Mouse (Mus musculus) frontal cortex, adult 2 months (tissue): Measurements from ENCODE around the gene Prkar1a. TPM values are rescaled to one million over a fixed set of nuclear protein-coding genes. Genes with fewer than 3 reads are reported as not detected.

Experiments used
- DNase-seq, 2 experiments: peaks; one replicate each; pipeline ENCODE4 v3.0.0; 2022; ENCODE audit warnings: low spot score in 1 of 2; ENCODE audit errors: extremely low spot score in 1 of 2
- polyA plus RNA-seq: library from polyadenylated mRNA; depleted of rRNA; stranded (reverse); fragments of >200 nt; gene quantifications from 2 replicates; pipeline ENCODE4 v1.2.3, GENCODE M21; 2012; rRNA removed

Prkar1a gene
- polyA plus RNA-seq: 434 and 454 TPM in 2 replicates

DNA sequence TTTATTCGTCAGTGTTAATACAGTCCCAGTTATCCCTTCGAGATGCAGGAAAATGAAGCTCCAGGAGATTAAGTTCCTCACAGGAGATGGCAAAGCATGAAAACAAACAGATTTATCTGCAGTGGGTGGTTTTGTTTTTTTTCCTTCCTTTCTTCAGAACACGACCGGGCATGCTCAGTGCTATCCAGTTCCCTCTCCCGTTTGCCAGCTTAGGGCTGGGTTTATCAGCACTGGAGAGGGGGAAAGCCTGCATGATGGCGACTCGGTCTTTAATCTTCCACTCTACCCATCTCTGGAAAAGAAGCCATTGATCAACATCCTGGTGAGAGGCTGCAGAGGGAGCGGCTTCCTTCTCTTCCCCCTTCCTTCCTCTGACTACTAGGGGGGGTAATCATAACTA, at the start of gene Prkar1a:
TSS of gene Prkar1a (plus strand) at position 200 of the 400 bp plus-strand sequence.
- no peak for DNase-seq

DNA sequence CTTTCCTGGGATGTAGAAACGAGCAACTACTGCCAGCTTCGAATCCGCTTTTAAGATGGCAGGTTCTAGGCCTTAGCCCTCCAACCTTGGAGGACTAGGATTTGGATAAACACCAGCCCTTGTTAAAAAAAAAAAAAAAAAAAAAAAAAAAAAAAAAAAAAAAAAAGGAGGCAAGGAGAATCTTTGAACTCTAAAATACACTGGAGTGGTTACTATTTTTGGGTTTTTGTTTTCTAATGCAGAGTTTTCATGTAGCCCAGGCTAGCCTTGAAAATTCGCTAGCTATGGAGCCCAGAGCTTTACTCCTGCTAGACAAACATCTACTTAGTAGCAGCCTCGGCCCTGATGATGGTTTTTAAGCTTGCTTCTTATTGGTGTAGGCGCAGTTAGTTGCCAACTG, 41.6 kb upstream of the Prkar1a start:
- no peak for DNase-seq

DNA sequence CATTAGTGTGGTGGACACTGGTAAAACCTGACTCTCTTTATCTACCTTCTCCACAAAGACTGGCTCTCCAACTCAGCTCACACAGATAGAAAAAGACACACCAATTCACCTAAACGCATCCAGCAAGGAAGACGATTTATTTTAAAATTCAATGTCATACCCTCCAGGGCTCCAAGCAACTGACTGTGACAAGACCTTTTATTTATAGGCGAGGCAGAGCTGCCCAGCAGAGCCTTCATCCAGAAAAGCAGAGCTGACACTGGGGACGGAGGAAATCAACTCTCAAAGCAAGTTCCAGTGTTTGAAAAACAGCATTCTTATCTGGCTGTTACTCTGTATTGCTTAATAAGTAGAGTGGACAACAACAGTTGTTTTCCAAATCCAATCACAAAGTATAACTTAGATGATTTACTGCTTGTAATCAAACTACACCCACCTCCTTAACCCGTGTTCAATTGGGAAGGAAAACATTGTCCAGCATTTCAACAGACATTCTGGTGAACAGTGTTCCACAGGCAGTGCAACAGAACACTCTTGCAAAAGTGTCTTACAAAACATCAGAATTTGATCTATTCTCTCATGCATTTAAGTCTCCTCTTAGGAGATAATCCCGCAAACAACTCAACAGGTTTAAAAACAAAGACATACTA, 40.1 kb upstream of the Prkar1a start:
- no peak for DNase-seq

DNA sequence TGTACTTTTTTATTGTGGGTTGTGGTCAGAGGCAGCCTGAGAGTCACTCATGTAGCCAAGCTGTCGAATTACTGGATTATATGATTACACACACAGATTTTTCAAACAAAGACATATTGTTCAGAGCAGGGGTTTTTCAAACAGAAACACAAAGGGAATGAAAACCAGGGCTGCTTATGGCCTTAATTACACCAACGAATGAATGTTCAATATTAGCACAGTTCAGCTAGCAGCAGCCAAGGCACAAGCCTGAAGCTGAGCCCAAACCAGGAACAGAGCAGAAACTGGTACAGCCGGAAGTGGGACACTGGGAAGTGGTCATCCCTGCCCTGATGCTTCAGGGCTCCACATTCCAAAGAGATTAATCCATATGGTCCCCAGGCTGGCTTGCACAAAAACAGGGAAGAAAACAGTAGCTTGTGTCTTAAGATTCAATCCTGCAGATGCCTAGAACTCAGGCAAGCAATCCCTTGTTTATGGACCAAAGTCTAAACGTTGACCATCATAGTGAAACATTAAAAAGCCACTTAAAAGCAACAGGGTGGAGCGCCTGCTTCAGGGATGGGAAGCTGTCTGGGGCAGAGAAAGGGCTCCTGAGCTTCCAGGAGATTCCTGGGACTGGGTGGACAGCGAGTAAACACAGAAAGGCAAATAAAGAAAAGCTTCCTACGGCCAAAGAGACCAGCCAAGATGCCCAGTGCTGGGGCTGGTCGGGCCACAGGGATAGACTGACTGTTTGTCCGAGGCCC, 39.0 kb upstream of the Prkar1a start:
- no peak for DNase-seq

DNA sequence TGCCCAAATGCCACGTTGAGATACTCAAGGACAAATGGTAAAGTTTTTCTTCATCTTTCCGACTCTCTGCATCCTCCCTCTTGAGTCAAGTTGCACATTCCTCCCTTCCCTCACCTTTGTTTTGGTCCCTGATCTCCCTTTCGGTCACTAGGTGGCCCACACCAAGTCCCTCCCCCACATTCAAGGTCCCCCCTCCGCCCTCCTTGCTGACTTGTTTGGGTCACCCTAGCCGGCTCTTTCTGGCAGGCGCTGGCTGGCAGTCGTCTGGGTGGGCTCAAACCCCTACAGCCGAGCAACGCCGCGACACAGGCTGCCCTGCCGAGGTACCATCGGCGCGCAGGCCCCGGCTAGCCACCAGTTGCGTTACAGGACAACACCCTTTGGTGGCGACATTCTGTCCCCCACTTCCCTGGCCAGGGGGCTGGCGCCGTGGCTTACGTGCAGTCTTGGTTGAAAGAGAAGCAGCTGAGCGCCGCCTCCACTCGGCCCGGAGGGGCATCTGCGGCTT, 38.4 kb upstream of the Prkar1a start:
- DNase-seq: no peak

DNA sequence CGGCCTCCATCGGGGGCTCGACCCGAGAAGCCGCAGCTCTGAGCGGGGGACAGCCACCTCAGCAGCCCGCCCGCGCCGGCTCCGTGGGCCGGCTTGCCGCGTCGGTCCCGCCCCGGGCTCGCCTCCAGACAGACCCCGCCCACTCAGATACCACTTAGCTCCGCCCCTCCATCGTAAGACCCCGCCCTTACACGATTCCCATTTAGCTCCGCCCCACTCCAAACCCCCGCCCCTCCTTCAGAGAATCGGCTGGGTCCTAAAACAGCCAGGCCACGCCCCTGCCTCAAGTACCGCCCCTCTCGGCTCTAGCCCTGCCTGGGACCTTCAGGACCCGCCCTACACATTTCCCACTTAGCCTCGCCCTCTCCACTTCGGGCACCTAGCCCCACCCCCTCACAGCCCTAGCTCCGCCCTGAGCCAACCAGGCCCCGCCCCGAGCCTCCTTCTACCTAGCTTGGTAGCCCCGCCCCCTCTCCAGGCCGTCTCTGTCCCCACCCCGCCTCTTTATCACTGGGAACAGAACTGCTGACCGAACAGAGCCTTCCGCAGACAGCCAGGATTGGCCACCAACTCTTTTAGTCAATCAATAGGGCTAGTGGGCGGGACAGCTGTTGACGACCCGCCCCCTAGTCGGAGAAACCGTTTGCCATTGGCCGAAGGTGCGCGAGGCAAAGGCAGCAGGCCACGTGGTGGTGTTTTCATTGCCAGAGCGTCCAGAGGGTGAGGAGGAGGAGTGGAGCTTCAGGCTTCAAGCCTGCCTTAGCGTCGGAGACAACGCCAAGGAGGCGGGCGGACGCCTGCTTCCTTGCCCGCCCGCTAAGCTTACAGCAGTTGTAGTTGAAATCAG, 37.7 kb upstream of the Prkar1a start, which contains the start of gene Wipi1:
TSS of gene Wipi1 (minus strand) at position 665 of the 847 bp plus-strand sequence.
- DNase-seq: peak; percentile 98

DNA sequence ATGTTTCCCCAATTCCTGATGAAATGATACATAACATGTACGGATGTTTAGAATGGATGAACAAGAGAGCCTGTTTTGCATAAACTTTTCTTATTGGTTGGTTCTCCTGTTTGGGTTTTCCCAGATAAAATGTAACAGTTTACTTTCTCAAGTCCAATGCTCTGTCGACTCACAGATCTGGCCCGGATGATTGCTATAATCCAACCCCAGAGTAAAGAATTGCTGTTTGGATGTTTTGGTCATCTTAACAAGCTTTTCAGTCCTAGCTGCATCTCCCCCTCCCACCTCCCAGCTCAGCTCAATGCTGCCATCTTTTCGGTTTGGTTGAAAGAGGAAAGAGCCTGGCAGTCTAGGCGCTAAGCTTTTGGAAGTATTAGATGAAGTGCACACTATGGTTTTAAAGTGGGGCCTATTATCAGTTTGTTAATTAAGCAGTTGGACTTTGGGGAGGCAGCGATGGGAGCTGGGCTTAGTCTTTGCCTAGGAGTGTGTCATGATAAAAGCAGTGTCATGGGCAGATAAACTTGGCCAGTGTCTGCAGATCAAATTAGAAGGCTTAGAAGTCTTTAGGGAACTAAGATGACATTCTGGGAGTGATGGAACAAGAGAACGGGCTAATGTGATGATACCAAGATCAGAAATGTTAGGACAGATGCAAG, 36.2 kb upstream of the Prkar1a start:
- DNase-seq: no peak

DNA sequence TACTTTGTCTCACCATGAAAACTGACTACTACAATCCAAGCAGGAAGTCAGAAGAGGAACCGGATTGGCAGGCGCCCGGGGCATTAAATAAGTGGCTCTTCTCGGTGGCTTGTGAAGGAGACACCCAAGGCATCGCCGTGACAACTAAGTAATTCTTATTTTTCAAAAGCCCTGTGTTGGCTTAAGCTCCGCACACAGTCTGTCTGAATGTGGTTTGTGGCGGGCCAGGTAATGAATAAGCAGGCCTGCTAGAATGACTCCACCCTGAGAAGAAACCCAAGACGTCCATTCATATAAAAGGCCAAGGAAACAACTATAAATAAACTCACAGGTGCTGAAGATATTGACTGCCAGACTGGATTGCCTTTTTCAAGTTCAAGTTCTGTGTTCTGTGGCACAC, 33.9 kb upstream of the Prkar1a start:
- no peak for DNase-seq

DNA sequence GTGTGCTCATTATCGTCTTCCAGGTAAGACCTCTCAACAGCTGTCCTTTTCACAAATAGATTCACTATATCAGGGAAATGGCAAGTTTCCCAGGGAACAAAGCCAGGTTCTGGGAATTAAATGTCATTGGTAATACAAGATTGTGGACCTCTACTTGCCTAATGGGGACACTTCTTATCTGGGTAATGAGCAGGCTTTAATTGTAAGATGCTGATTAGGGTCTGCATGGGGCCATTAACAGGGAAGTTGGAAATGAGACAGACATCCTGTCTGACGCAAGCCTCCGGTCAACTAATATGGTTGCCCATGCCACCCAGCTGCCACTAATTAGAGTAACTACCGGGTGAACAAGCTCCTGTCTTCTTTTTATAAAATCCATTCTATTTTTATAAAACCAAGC, 32.9 kb upstream of the Prkar1a start:
- no peak for DNase-seq

DNA sequence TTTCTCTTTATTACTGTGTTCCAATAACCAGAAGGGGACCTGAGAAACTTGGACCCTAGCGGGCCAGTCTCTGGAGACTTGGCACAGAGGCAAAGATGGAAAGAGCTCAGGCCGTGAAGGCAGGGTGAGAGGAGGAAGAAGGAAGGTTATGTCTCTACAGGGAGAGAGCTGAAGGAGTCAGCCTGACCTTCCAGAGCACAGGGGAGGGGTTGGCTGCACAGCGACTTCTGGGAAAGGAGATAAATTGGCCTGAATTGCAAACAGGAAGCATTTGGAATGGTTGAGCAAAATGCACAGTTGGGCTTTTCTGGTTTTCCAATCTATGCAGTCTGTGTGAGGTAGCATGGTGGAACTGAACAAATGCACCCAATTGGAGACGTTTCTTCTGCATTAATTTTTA, 32.4 kb upstream of the Prkar1a start:
- DNase-seq: no peak

DNA sequence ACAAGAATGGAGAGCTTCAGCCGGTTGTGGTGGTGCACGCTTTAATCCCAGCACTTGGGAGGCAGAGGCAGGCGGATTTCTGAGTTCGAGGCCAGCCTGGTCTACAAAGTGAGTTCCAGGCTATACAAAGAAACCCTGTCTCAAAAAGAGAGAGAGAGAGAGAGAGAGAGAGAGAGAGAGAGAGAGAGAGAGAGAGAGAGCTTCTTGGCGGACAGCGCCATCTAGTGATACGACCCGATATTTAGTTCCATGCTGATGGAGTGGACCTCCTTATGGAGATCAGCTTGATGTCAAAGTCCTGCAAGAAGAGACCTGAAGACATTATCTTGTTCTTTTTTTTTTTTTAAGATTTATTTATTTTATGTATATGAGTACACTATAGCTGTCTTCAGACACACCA, 30.1 kb upstream of the Prkar1a start:
- DNase-seq: peak in 1 of 2 experiments; percentile 77

DNA sequence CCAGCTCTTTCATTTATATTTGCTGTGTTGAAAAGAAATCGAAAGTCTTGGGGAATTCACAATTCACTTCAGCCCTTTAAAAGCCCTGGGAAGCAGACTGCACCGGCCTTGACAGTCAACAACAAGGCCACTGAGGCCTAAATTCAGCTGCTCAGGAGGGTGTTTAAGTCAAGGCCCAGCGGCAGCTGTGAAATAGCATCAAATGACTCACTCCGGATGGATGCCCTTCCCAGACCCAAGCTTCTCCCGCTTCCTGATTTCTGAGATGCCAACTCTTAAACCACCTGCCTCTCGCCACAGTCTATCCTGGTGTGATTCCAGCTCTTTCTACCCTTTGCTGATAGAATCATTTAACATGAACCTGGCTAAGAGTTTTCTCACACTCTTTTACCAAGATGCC, 28.8 kb upstream of the Prkar1a start:
- DNase-seq: no peak

DNA sequence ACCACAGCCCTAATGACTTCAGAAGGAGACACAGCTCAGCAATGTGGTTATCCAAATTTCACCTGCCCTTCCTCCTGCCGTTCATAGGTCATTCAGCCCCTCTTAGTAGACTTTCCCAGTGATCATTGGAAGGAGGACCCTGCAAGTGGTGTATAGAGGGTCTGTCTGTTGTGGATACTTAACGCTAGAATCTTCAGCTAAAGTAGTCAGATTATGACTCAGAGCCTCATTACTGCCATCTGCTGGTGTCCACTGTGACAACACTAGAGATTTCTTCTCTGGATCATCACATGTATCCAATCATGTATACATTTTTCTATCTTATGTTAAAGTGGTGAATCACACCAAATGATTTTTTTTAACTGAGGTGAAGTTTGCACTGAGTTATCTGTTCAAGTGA, 28.0 kb upstream of the Prkar1a start:
- DNase-seq: peak in 1 of 2 experiments; percentile 84

DNA sequence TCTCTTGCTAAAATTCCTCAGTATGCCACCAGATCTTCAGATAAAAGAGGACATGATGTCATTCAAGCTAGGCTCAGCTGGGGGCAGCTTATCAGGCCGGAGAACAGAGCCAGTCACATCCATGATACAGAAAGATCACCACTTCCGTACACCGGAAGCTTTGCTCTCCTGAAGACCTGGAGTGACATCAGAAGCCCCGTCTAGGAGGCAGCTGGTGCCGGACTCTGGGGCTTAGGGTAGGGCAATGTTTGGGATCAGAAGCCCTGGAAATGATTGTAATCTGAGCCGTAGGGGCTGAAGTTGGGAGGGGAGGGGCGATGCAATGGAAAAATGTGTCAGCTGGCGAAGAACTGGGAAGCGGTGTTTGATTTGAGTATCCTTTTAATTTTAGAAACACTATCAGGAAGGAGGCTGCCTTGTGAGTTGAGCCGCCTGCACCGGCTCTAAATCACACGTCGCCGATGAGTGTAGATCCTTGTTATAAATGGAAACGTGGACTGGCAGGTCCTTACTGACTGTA, 26.6 kb upstream of the Prkar1a start:
- no peak for DNase-seq

DNA sequence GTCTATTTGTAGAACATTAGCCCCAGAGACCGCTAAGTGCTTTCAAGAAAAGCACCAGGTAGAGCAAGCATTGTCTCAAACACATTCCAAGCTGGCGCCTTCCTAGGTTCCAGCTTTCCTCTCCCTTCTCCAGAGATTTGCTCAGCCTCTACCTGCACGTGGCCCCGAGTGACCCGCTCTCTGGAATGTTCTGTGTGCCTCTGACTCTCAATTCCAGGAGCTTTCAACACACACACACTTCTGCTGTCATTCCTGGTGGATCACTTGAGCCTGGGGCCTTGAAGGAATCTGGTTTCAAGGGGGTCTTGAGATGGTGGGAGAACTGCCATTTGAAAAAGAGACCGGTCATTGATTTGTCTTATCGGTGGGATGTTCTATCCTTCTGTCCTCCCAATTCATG, 26.0 kb upstream of the Prkar1a start:
- DNase-seq: no peak

DNA sequence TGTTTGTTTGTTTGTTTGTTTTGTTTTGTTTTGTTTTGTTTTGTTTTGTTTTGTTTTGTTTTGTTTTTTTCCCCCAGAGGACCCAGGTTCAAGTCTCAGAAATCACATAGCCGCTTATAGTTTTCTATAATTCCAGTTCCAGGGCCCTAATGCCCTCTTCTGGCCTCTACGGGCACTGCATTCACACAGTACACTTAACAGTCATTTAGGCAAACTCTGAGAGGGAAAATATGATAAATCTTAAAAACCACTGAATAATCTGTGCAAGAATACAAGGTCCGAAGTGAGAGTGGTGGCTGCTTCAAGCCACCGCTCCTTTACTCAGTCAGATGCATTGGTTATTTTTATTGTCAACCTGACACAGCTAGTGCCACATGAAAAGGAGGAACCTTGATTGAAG, 21.6 kb upstream of the Prkar1a start:
- DNase-seq: no peak

DNA sequence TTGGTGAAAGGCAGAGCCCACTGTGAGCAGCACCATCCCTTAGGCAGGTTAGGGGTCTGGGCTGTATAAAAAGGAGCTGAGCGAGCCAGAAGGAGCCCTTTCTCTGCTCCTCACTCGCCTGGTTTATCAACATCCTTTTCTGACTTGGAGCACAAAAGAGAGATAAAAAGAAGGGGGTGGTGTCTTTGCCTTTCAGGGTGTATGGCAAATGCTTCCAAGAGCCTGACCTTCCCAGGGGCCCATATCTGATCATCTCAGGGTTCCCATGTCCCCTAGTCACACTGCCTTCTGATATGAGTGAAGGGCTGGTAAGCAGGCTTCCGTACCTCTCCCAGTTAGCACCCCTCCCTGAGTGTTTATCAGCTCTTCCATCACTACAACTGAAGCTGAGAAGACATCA, 21.1 kb upstream of the Prkar1a start:
- no peak for DNase-seq

DNA sequence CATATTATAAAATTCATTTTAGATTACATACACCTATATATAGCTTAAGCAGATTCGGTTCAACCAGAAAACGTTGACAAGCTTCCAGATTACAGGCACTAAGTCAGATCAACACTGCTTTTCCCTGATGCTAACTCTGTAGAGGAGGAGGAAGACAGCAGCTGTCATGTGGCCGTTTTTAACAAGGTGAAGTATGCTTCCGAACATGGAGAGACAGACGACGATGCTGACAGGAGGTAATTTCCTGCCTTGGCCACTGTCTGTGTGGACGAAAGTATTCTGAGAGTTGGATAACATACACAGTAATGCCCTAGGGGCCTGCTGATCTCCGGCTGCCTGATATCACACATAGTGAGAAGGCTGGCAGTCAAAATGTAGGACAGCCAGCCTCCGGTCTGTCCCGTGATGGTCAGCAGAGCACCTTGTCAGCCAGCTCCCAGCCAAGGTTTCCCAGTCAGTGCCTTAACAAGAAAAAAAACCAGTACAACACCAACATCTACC, 20.1 kb upstream of the Prkar1a start:
- no peak for DNase-seq

DNA sequence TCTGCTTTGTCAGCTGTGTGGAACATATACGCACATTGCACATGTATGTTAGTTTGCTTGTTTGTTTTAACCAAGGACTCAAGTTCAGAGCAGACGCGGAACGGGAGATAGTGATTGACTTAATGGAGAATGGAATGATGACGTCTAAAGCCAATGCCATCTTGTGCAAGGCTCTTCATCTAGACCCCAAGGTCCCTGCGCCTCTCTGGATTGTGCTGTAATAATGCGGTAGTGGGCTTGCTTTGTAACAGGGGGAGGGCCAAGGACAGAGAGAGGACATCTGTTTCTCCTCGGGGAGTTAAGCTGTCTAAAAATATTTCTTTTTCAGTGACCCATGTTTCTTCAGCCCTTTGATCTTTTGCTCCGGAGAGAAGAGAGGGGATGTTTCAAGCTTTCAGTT, 14.3 kb upstream of the Prkar1a start:
- no peak for DNase-seq

DNA sequence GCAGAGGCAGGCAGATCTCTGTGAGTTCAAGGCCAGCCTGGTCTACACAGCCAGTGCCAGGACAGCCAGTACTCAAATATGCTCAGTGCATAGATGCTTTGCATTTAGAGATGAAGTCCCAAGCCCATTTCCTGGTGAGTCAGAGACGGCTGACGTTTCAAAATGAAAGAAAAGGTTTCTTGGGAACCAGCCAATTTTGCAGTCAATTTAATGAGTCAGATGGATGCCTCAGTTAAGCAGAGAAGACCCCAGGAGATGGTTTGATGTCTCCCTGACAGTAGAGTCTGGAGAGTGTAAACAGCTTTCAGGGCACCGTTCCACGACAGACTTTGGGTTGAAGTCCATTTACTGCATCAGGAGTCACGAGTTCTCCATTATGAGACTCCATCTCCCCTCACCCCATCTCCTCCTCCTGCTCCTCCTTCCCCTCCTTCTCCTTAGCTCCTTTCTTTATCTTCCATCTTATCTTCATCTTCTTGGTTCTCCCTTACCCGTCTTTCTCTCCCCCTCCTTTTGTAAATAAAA, 13.3 kb upstream of the Prkar1a start:
- no peak for DNase-seq
